Mouse (Mus musculus) T-helper 2 cell (primary cell): ENCODE results near the gene Lenep.

ENCODE experiments used
- in situ Hi-C: fragments of 300-600 bp; cut with MboI, MseI; formaldehyde crosslinking; loops from one replicate; pipeline ENCODE4 v1.15.1; 2025; ENCODE audit warnings: high pct_unique_total_duplicates

Gene Lenep

GRCm38 (mm10) chr3:89391663-89392511 is 10.7 kb downstream of the Lenep start:
- in situ Hi-C loops = no loop called here

- in situ Hi-C loops = no loop called here
These were observed 11.6 kb downstream of the Lenep start for GRCm38 (mm10) chr3:89390699-89391662.

- in situ Hi-C loops = no loop called here
These were observed 12.5 kb downstream of the Lenep start for GRCm38 (mm10) chr3:89390111-89390515.

GRCm38 (mm10) chr3:89388901-89389740 is 13.5 kb downstream of the Lenep start:
- in situ Hi-C loops = no loop called here

DNA sequence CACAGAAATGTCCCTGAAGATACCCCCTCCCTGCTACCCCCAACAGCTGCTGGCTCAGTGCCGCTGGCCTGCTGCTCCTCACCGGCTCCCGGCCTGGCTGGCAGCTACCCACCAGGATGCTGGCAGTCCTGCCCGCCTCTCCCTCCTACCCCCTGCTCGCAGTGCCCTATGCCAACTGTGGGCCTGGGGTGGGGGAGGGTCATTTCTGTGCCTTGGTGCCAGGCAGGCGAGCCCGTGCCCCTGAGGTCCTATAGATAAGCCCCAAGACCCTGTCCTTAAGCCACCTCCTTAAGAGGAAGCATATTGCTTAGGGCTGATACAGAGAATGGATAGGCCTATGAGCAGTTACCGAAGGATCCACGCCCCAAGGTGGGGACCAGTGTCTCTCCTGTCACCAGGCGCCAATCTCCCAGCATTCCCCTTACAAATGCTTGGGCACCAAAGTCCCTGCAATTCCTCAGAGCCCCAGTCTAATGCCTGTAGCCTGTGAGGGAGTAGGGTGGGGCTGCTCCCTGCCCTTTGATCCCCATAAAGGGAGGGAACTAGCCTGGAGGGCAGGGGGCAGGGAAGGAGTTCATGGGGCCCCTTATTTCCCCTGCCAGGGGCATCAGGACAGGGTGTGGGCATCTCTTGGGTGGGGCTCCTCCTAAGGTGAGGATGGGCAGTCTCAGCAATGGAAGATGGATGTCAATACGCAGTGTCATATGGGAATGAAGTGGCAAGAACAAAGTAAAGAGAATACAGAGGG is 14.3 kb downstream of the Lenep start:
- in situ Hi-C loops = no loop called here

- in situ Hi-C loops = no loop called here
These were observed 15.0 kb downstream of the Lenep start for GRCm38 (mm10) chr3:89387632-89388031.

DNA sequence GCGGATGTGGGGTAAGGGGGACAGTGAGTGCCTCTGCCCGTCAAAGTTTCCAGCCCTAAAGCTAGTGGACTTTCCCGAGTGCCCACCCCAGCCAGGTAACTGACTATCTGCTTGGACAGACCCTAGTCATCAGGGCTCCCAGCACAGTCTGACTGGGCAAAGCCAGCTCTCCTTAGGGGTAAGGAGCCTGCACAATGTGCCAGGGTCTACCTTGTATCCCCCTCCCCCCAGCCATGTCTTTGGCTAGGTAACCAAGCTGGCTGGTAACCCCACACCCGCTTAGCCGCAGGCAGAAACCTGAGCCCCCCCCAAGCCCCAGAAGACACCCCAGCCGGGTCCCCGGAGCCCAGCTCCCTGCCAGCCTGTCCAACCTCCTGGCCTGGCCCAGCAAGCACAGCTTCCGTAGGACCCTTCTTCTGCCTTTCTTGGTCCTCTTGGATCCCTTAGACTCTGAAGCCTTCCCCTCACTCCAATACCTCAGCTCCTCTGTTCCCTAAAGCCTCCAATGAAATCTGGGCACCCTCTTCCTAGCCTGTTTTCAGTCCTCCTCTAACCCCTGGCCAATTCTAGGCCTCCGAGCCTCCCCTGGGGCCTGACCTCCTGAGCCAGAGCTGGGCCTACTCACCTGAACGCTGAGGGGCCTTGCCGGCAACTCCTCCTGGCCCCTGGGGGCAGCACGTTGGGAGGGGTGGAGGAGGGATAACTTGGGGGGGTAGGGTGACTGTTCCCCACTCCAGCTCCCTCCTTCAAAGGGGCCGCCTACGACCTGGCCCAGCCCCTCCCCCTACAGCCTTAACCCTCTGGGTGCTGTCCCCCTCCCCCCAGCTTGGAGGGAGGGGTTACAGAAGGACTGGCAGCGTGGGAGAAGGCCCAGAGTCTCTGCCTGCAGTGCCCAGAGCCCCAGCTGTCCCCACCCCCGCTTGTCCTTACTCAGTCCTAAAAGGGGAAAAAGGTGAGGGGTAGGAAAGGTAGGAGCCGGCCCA is 15.9 kb downstream of the Lenep start:
- in situ Hi-C loops = no loop called here

- in situ Hi-C loops = no loop called here
These were observed 17.1 kb downstream of the Lenep start for GRCm38 (mm10) chr3:89385451-89385850.

DNA sequence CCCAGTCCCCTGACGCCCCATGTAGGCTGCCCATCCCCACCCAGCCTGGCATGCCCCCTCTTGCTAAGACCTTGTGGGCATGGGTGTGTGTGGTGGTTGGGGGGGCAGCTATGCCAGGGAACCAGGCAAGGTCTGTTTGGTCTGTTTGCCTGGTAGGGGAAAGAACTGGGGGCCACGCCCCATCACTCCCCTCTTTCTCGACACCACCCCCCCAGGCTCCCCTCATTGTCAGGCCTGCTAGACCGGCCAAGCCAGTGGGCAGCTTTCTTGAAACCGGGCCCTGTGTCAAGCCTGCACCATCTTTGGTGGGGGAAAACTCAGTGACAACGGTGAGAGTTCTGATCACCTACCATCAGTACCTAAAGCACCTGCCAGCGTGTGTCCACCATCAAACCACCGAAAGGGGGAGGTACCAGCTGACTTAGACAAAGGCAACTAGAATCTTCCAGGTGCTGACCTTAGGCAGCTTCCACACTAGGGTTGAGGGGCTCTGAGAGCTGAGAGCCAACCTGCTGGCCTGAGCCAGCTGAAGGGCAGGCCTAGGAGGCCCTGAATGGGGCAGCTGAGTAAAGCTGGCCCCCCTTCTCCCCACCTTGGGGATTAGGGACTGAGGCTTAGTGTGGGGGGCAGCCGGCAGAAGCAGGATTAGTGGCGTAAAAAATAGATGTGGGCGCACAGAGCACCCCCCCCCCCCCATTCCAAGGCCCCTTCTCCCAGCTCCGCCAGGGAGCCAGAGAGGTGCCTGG is 18.1 kb downstream of the Lenep start:
- in situ Hi-C loops = no loop called here

DNA sequence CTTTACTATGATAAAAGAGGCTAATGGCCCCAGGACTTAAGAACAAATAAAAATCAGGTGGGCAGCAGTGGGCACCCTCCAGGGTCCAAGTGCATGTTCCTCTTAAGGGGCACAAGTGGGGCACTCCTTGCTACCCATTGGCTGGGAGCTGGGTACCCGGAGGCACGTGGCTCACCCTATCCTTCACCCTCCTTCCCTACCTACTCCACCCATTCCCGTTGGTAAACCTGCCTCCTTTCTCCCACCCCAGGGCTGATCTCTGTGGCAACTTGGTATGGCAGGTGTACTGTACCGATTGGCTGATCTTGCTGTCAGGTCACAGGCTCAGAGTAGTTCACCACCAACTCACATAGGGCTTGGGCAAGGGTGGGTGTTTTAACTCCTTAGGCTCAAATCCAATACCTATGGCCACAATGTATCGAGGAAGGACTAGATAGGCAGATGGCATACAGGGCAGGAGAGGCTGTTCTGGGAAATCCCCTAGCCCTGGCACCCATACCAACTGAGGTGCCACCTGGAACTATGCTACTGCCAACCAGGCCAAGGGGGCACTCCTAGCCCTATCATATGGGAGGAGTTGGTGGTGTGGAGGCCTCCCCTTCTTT is 18.8 kb downstream of the Lenep start:
- in situ Hi-C loops = no loop called here

DNA sequence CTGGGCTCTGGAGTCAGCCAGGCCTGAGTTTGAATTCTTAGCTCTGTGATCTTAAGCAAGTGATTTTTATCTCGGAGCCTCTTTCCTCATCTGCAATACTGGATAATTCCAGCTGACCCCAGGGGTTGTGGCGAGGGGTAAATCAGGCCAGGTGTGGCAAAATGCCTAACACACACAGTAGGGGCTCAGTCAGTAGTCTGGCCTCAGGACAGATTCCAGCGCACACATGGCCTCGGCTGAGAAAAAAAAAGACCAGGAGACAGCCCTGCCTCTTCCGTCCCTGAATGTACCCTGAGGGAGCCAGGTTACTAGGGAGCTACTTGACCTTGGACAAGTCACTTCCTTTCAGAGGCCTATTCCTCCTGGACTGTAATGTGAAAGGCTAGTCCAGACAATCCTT is 19.6 kb downstream of the Lenep start:
- in situ Hi-C loops = no loop called here

GRCm38 (mm10) chr3:89382033-89382882 is 20.3 kb downstream of the Lenep start:
- in situ Hi-C loops = no loop called here

DNA sequence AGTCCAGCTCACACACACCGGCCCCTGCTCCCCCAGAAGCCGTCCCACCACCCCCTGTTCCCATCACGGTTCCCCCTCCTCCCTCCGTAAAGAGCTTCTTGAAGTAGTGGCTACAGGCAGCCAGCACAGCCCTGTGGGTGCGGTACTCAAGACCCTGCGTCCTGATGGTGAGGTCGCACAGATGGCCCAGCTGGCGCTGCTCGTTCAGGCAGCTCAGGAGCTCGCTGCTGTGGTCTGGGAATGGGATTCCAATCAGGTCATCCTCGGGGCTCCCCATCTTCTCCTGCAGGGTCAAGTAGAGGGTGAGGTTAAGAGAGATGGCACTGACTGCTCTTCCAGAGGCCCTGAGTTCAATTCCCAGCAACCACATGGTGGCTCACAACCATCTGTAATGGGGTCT is 21.4 kb downstream of the Lenep start:
- in situ Hi-C loops = no loop called here

GRCm38 (mm10) chr3:89380711-89381110 is 21.9 kb downstream of the Lenep start:
- in situ Hi-C loops = no loop called here

- in situ Hi-C loops = no loop called here
These were observed 22.3 kb downstream of the Lenep start for GRCm38 (mm10) chr3:89380291-89380690.

DNA sequence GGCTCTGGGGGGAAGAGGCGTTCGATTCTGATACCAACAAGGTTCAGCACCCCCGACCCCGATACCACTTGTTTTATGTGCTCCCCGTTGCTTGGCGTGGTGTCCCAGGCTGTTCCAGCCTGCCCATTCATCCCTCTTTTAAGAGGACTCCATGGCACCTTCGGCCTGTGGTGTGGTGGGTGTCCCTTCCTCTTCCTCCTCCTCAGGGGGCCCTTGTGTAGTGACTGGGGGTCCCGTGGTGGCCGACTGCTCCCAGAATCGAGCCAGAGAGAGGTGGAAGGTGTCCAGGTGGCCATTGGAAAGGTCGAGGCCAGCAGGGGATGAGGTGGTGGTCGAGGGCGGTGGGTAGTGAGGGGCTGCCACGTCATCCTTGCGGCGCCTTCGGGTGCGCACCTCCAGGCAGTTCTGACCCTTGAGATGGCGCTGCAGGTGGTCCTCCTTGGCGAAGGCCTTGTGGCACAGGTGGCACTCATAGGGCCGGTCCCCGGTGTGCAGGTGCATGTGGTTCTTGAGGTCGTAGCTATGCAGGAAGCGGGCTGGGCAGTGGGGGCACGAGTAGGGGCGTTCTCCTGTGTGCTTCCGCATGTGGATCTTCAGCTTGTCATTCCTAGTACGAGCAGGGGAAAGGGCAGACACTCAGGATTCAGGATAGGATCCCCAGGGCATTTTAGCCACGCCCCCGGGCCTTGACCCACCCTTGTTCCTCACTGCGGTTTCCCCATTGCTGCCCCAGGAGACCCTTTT is 23.0 kb downstream of the Lenep start:
- in situ Hi-C loops = no loop called here
